Mouse (Mus musculus) ES-Bruce4 (cell line): ENCODE measurements around the gene Mbd5. TPM values are rescaled to one million over a fixed set of nuclear protein-coding genes. Genes with fewer than 3 reads are reported as not detected.

Experiments used
- H3K27ac ChIP-seq: 2 replicates; pipeline ENCODE4 v1.5.1; 2012; ENCODE audit warnings: low read length, inconsistent platforms; ENCODE audit not compliant: insufficient read depth
- H3K27me3 ChIP-seq: 2 replicates; pipeline ENCODE4 v1.6.1; 2012; ENCODE audit warnings: mild to moderate bottlenecking, low read length, inconsistent platforms; ENCODE audit not compliant: control insufficient read depth, poor library complexity, insufficient read depth, severe bottlenecking
- H3K36me3 ChIP-seq: 2 replicates; pipeline ENCODE4 v1.6.1; 2012; ENCODE audit warnings: inconsistent platforms, mild to moderate bottlenecking, low read length, moderate library complexity; ENCODE audit not compliant: control insufficient read depth, poor library complexity, insufficient read depth, severe bottlenecking
- H3K4me1 ChIP-seq: one replicate; pipeline ENCODE4 v1.8.1; 2011; ENCODE audit warnings: low read length; ENCODE audit not compliant: control insufficient read depth, insufficient read depth
- H3K4me3 ChIP-seq: 2 replicates; pipeline ENCODE4 v1.5.1; 2011; ENCODE audit warnings: low read depth, mild to moderate bottlenecking, low read length
- H3K9ac ChIP-seq: 2 replicates; pipeline ENCODE4 v1.6.1; 2012; ENCODE audit warnings: low read depth, mild to moderate bottlenecking, inconsistent platforms; ENCODE audit not compliant: poor library complexity, severe bottlenecking
- H3K9me3 ChIP-seq: replicated peaks from 2 replicates; pipeline ENCODE4 v1.6.1; 2012; ENCODE audit warnings: mild to moderate bottlenecking, low read length, inconsistent platforms; ENCODE audit not compliant: control insufficient read depth, poor library complexity, insufficient read depth, severe bottlenecking
- CTCF ChIP-seq: IDR thresholded peaks from one replicate; pipeline ENCODE4 v1.8.1; 2011; ENCODE audit warnings: low read depth, low read length
- EP300 ChIP-seq: IDR thresholded peaks from 2 replicates; pipeline ENCODE4 v1.6.1; 2011; ENCODE audit warnings: low read depth, low read length; ENCODE audit not compliant: insufficient read depth
- POLR2A ChIP-seq: IDR thresholded peaks from one replicate; pipeline ENCODE4 v1.8.1; 2011; ENCODE audit warnings: low read length; ENCODE audit not compliant: insufficient read depth
- polyA plus RNA-seq: library from polyadenylated mRNA; stranded (reverse); fragments of >200 nt; gene quantifications from 2 replicates; pipeline ENCODE4 v1.2.4, GENCODE M21; 2011; ENCODE audit warnings: low read depth; ENCODE audit not compliant: missing spikeins, insufficient read depth, insufficient read length

The Mbd5 gene
- polyA plus RNA-seq, 1 experiment: 26.1 TPM

GRCm38 (mm10) chr2:49229725-49230124, 280.4 kb downstream of the Mbd5 start:
- Histone ChIP-seq H3K4me1 (no peaks in the 10 kb centered on the region), H3K27ac (no peak overlapping the region), H3K36me3 (no peaks in the 10 kb centered on the region), H3K9me3 (no peaks in the 10 kb centered on the region), H3K9ac (no peak overlapping the region), H3K27me3 (no peaks in the 10 kb centered on the region), H3K4me3 (no peak overlapping the region)
- TF ChIP-seq CTCF (no peak), POLR2A (no peak), EP300 (no peak)

- no peaks in the 10 kb centered on the region for H3K27me3 ChIP-seq
- H3K9me3 ChIP-seq: no peaks in the 10 kb centered on the region
- no peaks in the 10 kb centered on the region for H3K36me3 ChIP-seq
- TF ChIP-seq CTCF (no peak), POLR2A (no peak), EP300 (no peak)
- no peak overlapping the region for H3K27ac ChIP-seq
- H3K9ac ChIP-seq: no peak overlapping the region
- H3K4me3 ChIP-seq: no peak overlapping the region
- no peaks in the 10 kb centered on the region for H3K4me1 ChIP-seq
Measured at GRCm38 (mm10) chr2:49234064-49234463, 284.8 kb downstream of the Mbd5 start.

- H3K9ac ChIP-seq: no peak overlapping the region
- H3K27me3 ChIP-seq: no peaks in the 10 kb centered on the region
- H3K4me3 ChIP-seq: no peak overlapping the region
- H3K4me1 ChIP-seq: no peaks in the 10 kb centered on the region
- H3K27ac ChIP-seq: no peak overlapping the region
- H3K9me3 ChIP-seq: no peaks in the 10 kb centered on the region
- no peaks in the 10 kb centered on the region for H3K36me3 ChIP-seq
- no peak for TF ChIP-seq EP300
- TF ChIP-seq CTCF: no peak
- TF ChIP-seq POLR2A: no peak
Measured at GRCm38 (mm10) chr2:49241715-49242114, 292.4 kb downstream of the Mbd5 start.

- H3K36me3 ChIP-seq: no peaks in the 10 kb centered on the region
- no peak overlapping the region for H3K9ac ChIP-seq
- H3K27ac ChIP-seq: no peak overlapping the region
- no peaks in the 10 kb centered on the region for H3K27me3 ChIP-seq
- no peaks in the 10 kb centered on the region for H3K9me3 ChIP-seq
- H3K4me3 ChIP-seq: no peak overlapping the region
- no peak for TF ChIP-seq CTCF
- no peak for TF ChIP-seq EP300
- TF ChIP-seq POLR2A: no peak
- H3K4me1 ChIP-seq: no peaks in the 10 kb centered on the region
Measured at GRCm38 (mm10) chr2:49264092-49264491, 314.8 kb downstream of the Mbd5 start.

GRCm38 (mm10) chr2:49272295-49272967, 323.1 kb downstream of the Mbd5 start:
- Histone ChIP-seq H3K4me3 (no peak overlapping the region), H3K36me3 (no peaks in the 10 kb centered on the region), H3K4me1 (peaks cover 1% of the 10 kb centered on the region), H3K9ac (no peak overlapping the region), H3K9me3 (no peaks in the 10 kb centered on the region), H3K27me3 (no peaks in the 10 kb centered on the region), H3K27ac (no peak overlapping the region)
- TF ChIP-seq POLR2A (no peak), EP300 (no peak), CTCF (no peak)

GRCm38 (mm10) chr2:49276017-49276722, 326.9 kb downstream of the Mbd5 start:
- Histone ChIP-seq H3K9me3 (no peaks in the 10 kb centered on the region), H3K27ac (no peak overlapping the region), H3K36me3 (no peaks in the 10 kb centered on the region), H3K4me3 (no peak overlapping the region), H3K4me1 (no peaks in the 10 kb centered on the region), H3K9ac (no peak overlapping the region), H3K27me3 (no peaks in the 10 kb centered on the region)
- TF ChIP-seq POLR2A (no peak), EP300 (no peak), CTCF (no peak)
